Mouse (Mus musculus): ENCODE measurements at regions not wholly inside any gene's neighbourhood (a gene's known extent, or its start where the extent isn't known, plus 50 kb on each side); places are given as distances from the start of the nearest gene placed in this dataset.

- Histone ChIP-seq H3K27ac (no peak overlapping the region), H3K4me3 (no peak overlapping the region), H3K9me3 (no peaks in the 10 kb centered on the region), H3K36me3 (no peaks in the 10 kb centered on the region), H3K4me1 (replicated peaks) (no peaks in the 10 kb centered on the region), H3K27me3 (ENCODE audit: insufficient read depth, poor library complexity, severe bottlenecking) (no peaks in the 10 kb centered on the region)
- no peak for DNase-seq (ENCODE audit: low spot score)
- 83% methylated on average over 3 of the region's 3 CpGs for WGBS
Measured at GRCm38 (mm10) chr3:131698070-131698750, 133.6 kb downstream of the Papss1 start.

GRCm38 (mm10) chr3:131703134-131703533 is 138.6 kb downstream of the Papss1 start:
- Histone ChIP-seq H3K4me1 (replicated peaks) (no peaks in the 10 kb centered on the region), H3K36me3 (no peaks in the 10 kb centered on the region), H3K27me3 (ENCODE audit: insufficient read depth, poor library complexity, severe bottlenecking) (no peaks in the 10 kb centered on the region), H3K4me3 (no peak overlapping the region), H3K27ac (no peak overlapping the region), H3K9me3 (no peaks in the 10 kb centered on the region)
- no peak for DNase-seq (ENCODE audit: low spot score)

- DNase-seq (ENCODE audit: low spot score), result no peak
- WGBS, result 91% methylated on average over 8 of the region's 8 CpGs
- Histone ChIP-seq H3K4me1 (replicated peaks) (no peaks in the 10 kb centered on the region), H3K4me3 (no peak overlapping the region), H3K27me3 (ENCODE audit: insufficient read depth, poor library complexity, severe bottlenecking) (no peaks in the 10 kb centered on the region), H3K36me3 (no peaks in the 10 kb centered on the region), H3K27ac (no peak overlapping the region), H3K9me3 (no peaks in the 10 kb centered on the region)
Measured at GRCm38 (mm10) chr3:131713532-131713931, 149.0 kb downstream of the Papss1 start.

- H3K4me1 ChIP-seq (replicated peaks), result no peaks in the 10 kb centered on the region
- no peak for DNase-seq (ENCODE audit: low spot score)
- no peak overlapping the region for H3K4me3 ChIP-seq
- H3K9me3 ChIP-seq, result no peaks in the 10 kb centered on the region
- WGBS, result 92% methylated on average over 8 of the region's 8 CpGs
- no peaks in the 10 kb centered on the region for H3K36me3 ChIP-seq
- H3K27ac ChIP-seq, result no peak overlapping the region
- no peaks in the 10 kb centered on the region for H3K27me3 ChIP-seq (ENCODE audit: insufficient read depth, poor library complexity, severe bottlenecking)
Measured at GRCm38 (mm10) chr3:131718761-131719160, 154.2 kb downstream of the Papss1 start.

- 88% methylated on average over 3 of the region's 3 CpGs for WGBS
- no peaks in the 10 kb centered on the region for H3K27me3 ChIP-seq (ENCODE audit: insufficient read depth, poor library complexity, severe bottlenecking)
- DNase-seq (ENCODE audit: low spot score), result no peak
- no peaks in the 10 kb centered on the region for H3K9me3 ChIP-seq
- no peak overlapping the region for H3K27ac ChIP-seq
- H3K4me1 ChIP-seq (replicated peaks), result no peaks in the 10 kb centered on the region
- no peaks in the 10 kb centered on the region for H3K36me3 ChIP-seq
- no peak overlapping the region for H3K4me3 ChIP-seq
Measured at GRCm38 (mm10) chr3:131728618-131729017, 164.1 kb downstream of the Papss1 start.

- H3K27me3 ChIP-seq (ENCODE audit: insufficient read depth, poor library complexity, severe bottlenecking), result no peaks in the 10 kb centered on the region
- no peaks in the 10 kb centered on the region for H3K9me3 ChIP-seq
- DNase-seq (ENCODE audit: low spot score), result no peak
- H3K4me1 ChIP-seq (replicated peaks), result no peaks in the 10 kb centered on the region
- no peaks in the 10 kb centered on the region for H3K36me3 ChIP-seq
- no peak overlapping the region for H3K4me3 ChIP-seq
- H3K27ac ChIP-seq, result no peak overlapping the region
- WGBS, result 87% methylated on average over 6 of the region's 6 CpGs
Measured at GRCm38 (mm10) chr3:131734226-131734625, 169.7 kb downstream of the Papss1 start.

GRCm38 (mm10) chr3:131737461-131737860 is 172.9 kb downstream of the Papss1 start:
- Histone ChIP-seq H3K36me3 (no peaks in the 10 kb centered on the region), H3K27me3 (ENCODE audit: insufficient read depth, poor library complexity, severe bottlenecking) (no peaks in the 10 kb centered on the region), H3K9me3 (no peaks in the 10 kb centered on the region), H3K4me1 (replicated peaks) (no peaks in the 10 kb centered on the region), H3K27ac (no peak overlapping the region), H3K4me3 (no peak overlapping the region)
- WGBS, result 86% methylated on average over 6 of the region's 6 CpGs
- no peak for DNase-seq (ENCODE audit: low spot score)

- Histone ChIP-seq H3K4me3 (no peak overlapping the region), H3K27me3 (ENCODE audit: insufficient read depth, poor library complexity, severe bottlenecking) (no peaks in the 10 kb centered on the region), H3K36me3 (no peaks in the 10 kb centered on the region), H3K9me3 (no peaks in the 10 kb centered on the region), H3K27ac (no peak overlapping the region), H3K4me1 (replicated peaks) (no peaks in the 10 kb centered on the region)
- WGBS, result 83% methylated on average over 17 of the region's 17 CpGs
- DNase-seq (ENCODE audit: low spot score), result no peak
Measured at GRCm38 (mm10) chr3:131737953-131738598, 173.5 kb downstream of the Papss1 start.

- no peak for DNase-seq (ENCODE audit: low spot score)
- Histone ChIP-seq H3K4me1 (replicated peaks) (no peaks in the 10 kb centered on the region), H3K9me3 (peaks cover 10% of the 10 kb centered on the region; the same call in 1 of the 2 replicates), H3K27ac (no peak overlapping the region), H3K4me3 (no peak overlapping the region), H3K27me3 (ENCODE audit: insufficient read depth, poor library complexity, severe bottlenecking) (no peaks in the 10 kb centered on the region), H3K36me3 (no peaks in the 10 kb centered on the region)
- 74% methylated on average over 2 of the region's 2 CpGs for WGBS
Measured at GRCm38 (mm10) chr3:131755537-131755936, 191.0 kb downstream of the Papss1 start.

- Histone ChIP-seq H3K27ac (no peak overlapping the region), H3K9me3 (peaks cover 10% of the 10 kb centered on the region; the same call in 1 of the 2 replicates), H3K27me3 (ENCODE audit: insufficient read depth, poor library complexity, severe bottlenecking) (no peaks in the 10 kb centered on the region), H3K36me3 (no peaks in the 10 kb centered on the region), H3K4me3 (no peak overlapping the region), H3K4me1 (replicated peaks) (no peaks in the 10 kb centered on the region)
- DNase-seq (ENCODE audit: low spot score), result no peak
- WGBS, result 71% methylated on average over 5 of the region's 5 CpGs
Measured at GRCm38 (mm10) chr3:131756126-131756525, 191.6 kb downstream of the Papss1 start.

GRCm38 (mm10) chr3:131769976-131770375 is 205.4 kb downstream of the Papss1 start:
- Histone ChIP-seq H3K27ac (no peak overlapping the region), H3K9me3 (no peaks in the 10 kb centered on the region), H3K4me1 (replicated peaks) (no peaks in the 10 kb centered on the region), H3K4me3 (no peak overlapping the region), H3K27me3 (ENCODE audit: insufficient read depth, poor library complexity, severe bottlenecking) (no peaks in the 10 kb centered on the region), H3K36me3 (no peaks in the 10 kb centered on the region)
- no peak for DNase-seq (ENCODE audit: low spot score)
- 69% methylated on average over 1 of the region's 1 CpGs for WGBS

- no peak overlapping the region for H3K4me3 ChIP-seq
- WGBS, result 96% methylated on average over 1 of the region's 1 CpGs
- H3K4me1 ChIP-seq (replicated peaks), result no peaks in the 10 kb centered on the region
- H3K9me3 ChIP-seq, result no peaks in the 10 kb centered on the region
- no peaks in the 10 kb centered on the region for H3K36me3 ChIP-seq
- H3K27me3 ChIP-seq (ENCODE audit: insufficient read depth, poor library complexity, severe bottlenecking), result no peaks in the 10 kb centered on the region
- no peak overlapping the region for H3K27ac ChIP-seq
- no peak for DNase-seq (ENCODE audit: low spot score)
Measured at GRCm38 (mm10) chr3:131770486-131770885, 205.9 kb downstream of the Papss1 start.

GRCm38 (mm10) chr3:131771863-131772546 is 207.4 kb downstream of the Papss1 start:
- no peak for DNase-seq (ENCODE audit: low spot score)
- H3K4me1 ChIP-seq (replicated peaks), result no peaks in the 10 kb centered on the region
- H3K9me3 ChIP-seq, result no peaks in the 10 kb centered on the region
- H3K27me3 ChIP-seq (ENCODE audit: insufficient read depth, poor library complexity, severe bottlenecking), result no peaks in the 10 kb centered on the region
- 74% methylated on average over 4 of the region's 4 CpGs for WGBS
- H3K4me3 ChIP-seq, result no peak overlapping the region
- H3K27ac ChIP-seq, result no peak overlapping the region
- no peaks in the 10 kb centered on the region for H3K36me3 ChIP-seq

All from hindbrain, embryonic 10.5 days (tissue).